Mouse (Mus musculus) myocyte (in vitro differentiated cells): ENCODE data around the gene Itih3.

ENCODE experiments used
- CEBPB ChIP-seq: IDR thresholded peaks from 2 replicates; pipeline ENCODE4 v1.6.1; 2011; ENCODE audit warnings: mild to moderate bottlenecking, moderate library complexity; ENCODE audit not compliant: poor library complexity, insufficient read depth, severe bottlenecking
- E2F4 ChIP-seq: IDR thresholded peaks from one replicate; pipeline ENCODE4 v1.6.1; 2011; ENCODE audit warnings: mild to moderate bottlenecking, control low read depth, moderate library complexity; ENCODE audit not compliant: insufficient read depth
- MAX ChIP-seq: IDR thresholded peaks from one replicate; pipeline ENCODE4 v1.6.1; 2011; ENCODE audit warnings: low read depth, mild to moderate bottlenecking, control low read depth
- MYOD1 ChIP-seq, 3 experiments: IDR thresholded peaks; one replicate each; pipeline ENCODE4 v1.6.1; 2011; ENCODE audit warnings: control low read depth in 2 of 3, low read depth in 2 of 3, mild to moderate bottlenecking in 2 of 3, moderate library complexity in 1 of 3; ENCODE audit not compliant: insufficient read length in 2 of 3, control insufficient read depth in 1 of 3
- MYOG ChIP-seq, 3 experiments: IDR thresholded peaks; one replicate each; pipeline ENCODE4 v1.6.1; 2011; ENCODE audit warnings: control low read depth in 2 of 3, low read depth in 2 of 3, mild to moderate bottlenecking in 2 of 3; ENCODE audit not compliant: insufficient read length in 2 of 3, control insufficient read depth in 1 of 3, insufficient read depth in 1 of 3
- POLR2A ChIP-seq: IDR thresholded peaks from one replicate; pipeline ENCODE4 v1.6.1; 2011; ENCODE audit warnings: low read depth, mild to moderate bottlenecking, control low read depth, moderate library complexity; ENCODE audit not compliant: insufficient read length
- POLR2AphosphoS2 ChIP-seq: IDR thresholded peaks from one replicate; pipeline ENCODE4 v1.6.1; 2011; ENCODE audit warnings: low read depth, control low read depth; ENCODE audit not compliant: insufficient read length

- TF ChIP-seq POLR2A (no peak), MAX (no peak), MYOD1 (IDR thresholded peaks at IDR 0.05; ENCODE audit: control insufficient read depth in 1 of 3, insufficient read length in 2 of 3, low read depth in 2 of 3) (no peak), E2F4 (no peak), CEBPB (no peak), POLR2AphosphoS2 (no peak), MYOG (IDR thresholded peaks at IDR 0.05; ENCODE audit: control insufficient read depth in 1 of 3, insufficient read depth in 1 of 3, insufficient read length in 2 of 3, low read depth in 2 of 3) (no peak)
Measured at GRCm38 (mm10) chr14:30880811-30881717, 42.5 kb downstream of the Itih3 start.
